Mouse (Mus musculus) heart, embryonic 16.5 days (tissue): ENCODE results near the gene Mpi. TPM values are rescaled to one million over a fixed set of nuclear protein-coding genes. Genes with fewer than 3 reads are reported as not detected.

Experiments used
- ATAC-seq: fragments of 200-750 bp; cut with Nextera tagmentation; replicated peaks from 2 replicates; pipeline ENCODE4 v1.8.0; 2017; ENCODE audit warnings: moderate number of reproducible peaks; ENCODE audit not compliant: insufficient read depth, low FRiP score; ENCODE audit errors: extremely low read depth
- H3K27ac ChIP-seq: fragments of 300-500 bp; sonication (generic); 2 replicates; pipeline ENCODE4 v1.5.1; 2014; ENCODE audit warnings: mild to moderate bottlenecking, low read length, control low read depth, moderate library complexity
- H3K27me3 ChIP-seq: fragments of 300-500 bp; sonication (generic); 2 replicates; pipeline ENCODE4 v1.6.1; 2014; ENCODE audit warnings: low read length, mixed read lengths; ENCODE audit not compliant: control insufficient read depth, insufficient read depth
- H3K36me3 ChIP-seq: fragments of 300-500 bp; sonication (generic); 2 replicates; pipeline ENCODE4 v1.6.1; 2014; ENCODE audit not compliant: control insufficient read depth, insufficient read depth
- H3K4me1 ChIP-seq: fragments of 300-500 bp; sonication (generic); 2 replicates; pipeline ENCODE4 v1.6.1; 2014; ENCODE audit warnings: low read length, mixed read lengths; ENCODE audit not compliant: control insufficient read depth, insufficient read depth
- H3K4me2 ChIP-seq: fragments of 300-500 bp; sonication (generic); 2 replicates; pipeline ENCODE4 v1.6.1; 2014; ENCODE audit warnings: low read depth, mild to moderate bottlenecking, control low read depth, low read length
- H3K4me3 ChIP-seq: fragments of 300-500 bp; sonication (generic); 2 replicates; pipeline ENCODE4 v1.5.1; 2014; ENCODE audit warnings: mild to moderate bottlenecking, control low read depth, low read length
- H3K9ac ChIP-seq: fragments of 300-500 bp; sonication (generic); 2 replicates; pipeline ENCODE4 v1.6.1; 2014; ENCODE audit warnings: low read length, control low read depth
- H3K9me3 ChIP-seq: fragments of 300-500 bp; sonication (generic); replicated peaks from 2 replicates; pipeline ENCODE4 v1.6.1; 2016; ENCODE audit warnings: low read length; ENCODE audit not compliant: control insufficient read depth
- whole genome bisulfite sequencing: fragments of 180-500 bp; shearing (Covaris S2); extraction: QIAGEN DNeasy Blood & Tissue Kit; methylation state at CpG from one replicate; pipeline ENCODE4 v1.1.7; 2014; 5-methylcytosine and 5-hydroxymethylcytosine counted together
- polyA plus RNA-seq: library from polyadenylated mRNA; unstranded; fragments of >200 nt; fragmentation: Nextera tagmentation; extraction: Ambion mirVana; gene quantifications from 2 replicates; pipeline ENCODE4 v1.2.1, GENCODE M21; 2015

The Mpi gene
- polyA plus RNA-seq, 1 experiment from 2014 or later, result 89.8 TPM

DNA sequence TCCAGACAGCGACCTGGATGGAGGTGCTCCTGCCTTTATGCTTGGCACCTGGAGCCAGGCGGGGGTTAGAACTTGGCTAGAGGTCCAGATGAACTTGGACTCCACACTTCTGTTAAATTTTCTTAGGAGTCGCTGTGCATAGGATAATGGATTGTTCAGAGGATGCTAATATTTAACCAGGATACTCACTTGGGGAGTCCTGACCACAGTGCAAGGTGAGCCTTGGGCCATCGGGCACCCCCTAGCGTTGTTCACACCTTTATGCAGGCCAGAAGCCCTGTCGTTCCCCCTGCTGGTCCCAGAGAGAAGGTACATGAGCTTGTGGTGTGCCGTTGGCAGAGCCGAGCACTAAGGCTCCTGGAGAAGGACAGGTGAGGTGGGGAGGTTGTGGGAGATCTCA lies 14.3 kb upstream of the Mpi start:
- no peak for ATAC-seq
- Histone ChIP-seq H3K4me2 (no peak overlapping the region), H3K9ac (no peak overlapping the region), H3K4me1 (peaks cover 25% of the 10 kb centered on the region), H3K27ac (no peak overlapping the region), H3K9me3 (no peaks in the 10 kb centered on the region), H3K27me3 (no peaks in the 10 kb centered on the region), H3K4me3 (no peak overlapping the region), H3K36me3 (peaks cover 3% of the 10 kb centered on the region; the same call in 1 of the 2 replicates)
- 59% methylated on average over 8 of the region's 8 CpGs for WGBS

DNA sequence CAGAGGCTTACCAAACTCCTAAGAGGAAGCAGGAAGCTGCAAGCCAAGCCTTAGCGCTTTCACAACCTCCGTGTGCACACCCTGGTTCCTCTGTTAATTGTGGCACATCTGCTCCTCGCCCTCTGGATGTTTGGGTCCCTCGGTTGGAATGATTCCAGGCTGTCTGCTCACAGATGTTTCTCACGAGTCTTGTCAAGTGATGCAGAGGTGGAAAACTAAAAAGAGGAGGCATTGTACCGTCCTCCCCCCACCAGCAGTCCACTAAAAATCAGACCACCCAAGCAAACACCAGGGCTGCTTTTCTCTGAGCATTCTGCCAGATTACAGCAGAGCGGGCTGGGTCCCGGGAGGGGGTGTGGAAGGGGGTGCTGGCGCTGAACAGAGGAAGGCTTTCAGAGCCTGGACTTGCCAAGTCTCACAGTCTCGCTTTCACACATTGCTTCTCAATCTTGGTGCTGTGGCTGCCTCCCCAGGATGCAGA lies 13.2 kb upstream of the Mpi start:
- no peaks in the 10 kb centered on the region for H3K27me3 ChIP-seq
- 0 out of 2 replicates have a peak overlapping the region, but pooled peaks have one; percentile 6 for H3K4me2 ChIP-seq
- H3K4me1 ChIP-seq, result peaks cover 31% of the 10 kb centered on the region
- ATAC-seq, result no peak
- H3K9me3 ChIP-seq, result no peaks in the 10 kb centered on the region
- 0 out of 2 replicates have a peak overlapping the region, but pooled peaks have one; percentile 2 for H3K27ac ChIP-seq
- 33% methylated on average over 10 of the region's 10 CpGs for WGBS
- peaks cover 3% of the 10 kb centered on the region; the same call in 1 of the 2 replicates for H3K36me3 ChIP-seq
- no peak overlapping the region for H3K4me3 ChIP-seq
- no peak overlapping the region for H3K9ac ChIP-seq

DNA sequence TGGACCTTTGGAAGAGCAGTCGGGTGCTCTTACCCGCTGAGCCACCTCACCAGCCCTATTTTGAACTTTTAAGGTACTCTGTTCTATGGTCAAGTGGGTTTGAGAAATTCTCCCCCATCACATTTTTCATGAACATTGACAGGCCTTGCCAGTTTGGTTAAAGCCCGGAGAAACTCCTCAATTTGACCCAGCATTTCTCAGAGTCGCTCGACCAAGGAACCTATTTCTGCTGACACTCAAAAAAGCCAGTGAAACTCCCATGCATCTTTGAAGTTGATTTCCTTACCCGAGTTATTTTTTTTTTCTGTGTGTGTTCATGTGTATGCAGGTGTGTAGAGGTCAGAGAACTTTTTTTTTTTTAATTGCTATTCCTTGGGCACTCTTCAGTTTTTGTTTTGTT lies 12.0 kb upstream of the Mpi start:
- H3K9ac ChIP-seq, result no peak overlapping the region
- peaks cover 35% of the 10 kb centered on the region for H3K4me1 ChIP-seq
- 92% methylated on average over 6 of the region's 6 CpGs for WGBS
- no peaks in the 10 kb centered on the region for H3K9me3 ChIP-seq
- no peak overlapping the region for H3K4me3 ChIP-seq
- H3K4me2 ChIP-seq, result no peak overlapping the region
- no peak overlapping the region for H3K27ac ChIP-seq
- peaks cover 3% of the 10 kb centered on the region; the same call in 1 of the 2 replicates for H3K36me3 ChIP-seq
- H3K27me3 ChIP-seq, result no peaks in the 10 kb centered on the region
- ATAC-seq, result no peak

DNA sequence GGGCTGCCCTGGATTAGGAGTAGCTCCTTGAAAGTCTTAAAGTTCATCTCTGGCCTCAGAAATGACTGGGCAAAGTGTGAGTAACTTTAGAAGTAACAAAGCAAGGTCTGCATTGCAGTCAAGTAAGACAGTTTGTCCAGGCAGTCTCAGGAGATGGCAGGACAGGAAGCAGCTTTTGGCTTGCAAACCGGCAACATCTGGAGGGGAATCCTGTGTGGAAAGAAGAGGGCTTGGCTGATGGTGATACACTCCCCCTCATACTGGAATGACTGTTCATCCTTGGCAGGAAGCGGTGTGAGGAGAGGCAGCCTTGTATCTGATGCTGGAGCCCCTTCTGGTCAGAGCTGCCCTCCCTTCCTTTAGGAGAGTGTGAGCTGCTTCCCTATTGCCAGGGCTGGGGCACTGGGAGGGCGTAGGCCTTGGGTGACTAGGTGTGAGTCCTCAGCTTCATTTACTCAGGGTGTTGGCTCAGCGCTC lies 10.4 kb upstream of the Mpi start:
- WGBS, result 49% methylated on average over 4 of the region's 4 CpGs
- H3K27ac ChIP-seq, result peak overlapping the region; percentile 66

DNA sequence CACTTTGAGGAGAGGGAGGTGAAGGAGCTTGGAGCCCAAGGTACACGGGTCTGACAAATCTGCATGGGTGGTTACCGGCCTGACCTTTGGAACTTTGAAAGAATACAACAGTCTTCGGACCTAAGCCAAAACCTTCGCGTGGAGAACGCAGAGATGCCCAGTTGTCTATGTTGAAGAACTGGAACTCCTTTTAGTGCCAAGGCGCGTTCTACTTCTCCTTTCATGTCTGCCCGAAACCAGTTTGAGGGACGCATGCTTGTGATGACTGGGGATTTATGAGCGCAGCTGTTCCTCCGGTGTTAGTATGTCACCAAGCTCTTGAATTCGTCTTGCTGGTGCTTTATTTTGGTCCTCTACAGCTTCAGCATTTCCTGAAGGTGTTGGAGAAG lies 9.1 kb upstream of the Mpi start:
- no peak for ATAC-seq
- H3K4me2 ChIP-seq, result peak overlapping the region; percentile 84
- H3K4me1 ChIP-seq, result peaks cover 35% of the 10 kb centered on the region
- 0 out of 2 replicates have a peak overlapping the region, but pooled peaks have one; percentile 10 for H3K27ac ChIP-seq
- H3K9me3 ChIP-seq, result no peaks in the 10 kb centered on the region
- H3K9ac ChIP-seq, result peak overlapping the region; percentile 76
- H3K4me3 ChIP-seq, result peak overlapping the region; percentile 76
- H3K27me3 ChIP-seq, result no peaks in the 10 kb centered on the region
- no peaks in the 10 kb centered on the region for H3K36me3 ChIP-seq
- 70% methylated on average over 13 of the region's 13 CpGs for WGBS

More for the DNA sequence above, 10.4 kb upstream of the Mpi start:
- Histone ChIP-seq H3K27me3 (no peaks in the 10 kb centered on the region), H3K9me3 (no peaks in the 10 kb centered on the region), H3K4me2 (peak overlapping the region; percentile 18; the same call in 1 of the 2 replicates), H3K4me1 (peaks cover 35% of the 10 kb centered on the region), H3K4me3 (no peak overlapping the region), H3K36me3 (no peaks in the 10 kb centered on the region; the same call in 1 of the 2 replicates), H3K9ac (peak overlapping the region; percentile 30; the same call in 1 of the 2 replicates)
- peak; percentile 12; the same call in 1 of the 2 replicates for ATAC-seq

DNA sequence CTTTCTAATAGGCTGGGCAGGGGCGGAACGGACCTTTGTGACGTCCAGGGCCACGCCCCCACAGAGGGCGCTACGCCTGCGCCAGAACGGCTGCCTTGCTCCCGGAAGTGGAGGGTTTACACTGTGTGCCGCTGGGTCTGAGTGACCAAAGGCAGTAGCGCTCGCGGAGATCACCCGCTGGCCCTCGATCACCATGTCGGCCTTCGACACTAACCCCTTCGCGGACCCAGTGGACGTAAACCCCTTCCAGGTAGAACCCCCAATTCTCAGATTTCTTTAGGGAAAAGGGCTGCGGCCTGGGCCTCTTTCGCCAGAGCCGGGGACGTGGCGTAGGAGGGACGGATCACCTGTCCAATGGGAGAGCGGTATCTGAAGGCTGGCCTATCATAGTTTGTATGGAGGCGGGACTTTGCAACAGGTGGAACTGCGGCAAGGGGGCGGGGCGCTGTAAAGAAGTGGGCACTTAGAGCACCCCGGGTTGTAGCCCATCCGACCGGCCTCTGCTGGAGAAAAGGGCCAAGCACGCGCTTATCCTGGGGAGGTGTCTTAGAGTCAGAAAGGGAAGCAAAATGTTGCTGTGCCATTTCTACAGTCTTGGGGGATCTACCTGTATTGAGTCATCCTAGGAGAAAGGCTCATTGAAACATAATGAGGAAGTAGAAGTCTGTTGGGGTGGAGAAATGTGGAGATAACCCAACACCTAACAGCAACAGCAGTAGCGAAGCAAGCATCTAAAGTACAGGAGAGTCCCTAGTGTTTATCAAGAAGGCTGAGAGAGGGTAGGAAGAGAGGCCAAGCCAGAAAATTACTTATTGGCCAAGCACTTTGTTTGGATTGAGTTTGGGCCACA lies 8.5 kb upstream of the Mpi start, which contains the start of gene Scamp2:
TSS of gene Scamp2 (plus strand) at position 83 of the 850 bp plus-strand sequence.
- Histone ChIP-seq H3K4me3 (peak within 1 kb of the TSS; percentile 76), H3K9ac (peak within 1 kb of the TSS; percentile 76), H3K9me3 (no peaks in the 10 kb centered on the region), H3K4me2 (peak within 1 kb of the TSS; percentile 84), H3K27ac (peak within 1 kb of the TSS; percentile 74), H3K27me3 (no peaks in the 10 kb centered on the region), H3K4me1 (peaks cover 34% of the 10 kb centered on the region), H3K36me3 (no peaks in the 10 kb centered on the region)
- peak; percentile 98 for ATAC-seq
- under 1% methylated on average over 37 of the region's 37 CpGs for WGBS

DNA sequence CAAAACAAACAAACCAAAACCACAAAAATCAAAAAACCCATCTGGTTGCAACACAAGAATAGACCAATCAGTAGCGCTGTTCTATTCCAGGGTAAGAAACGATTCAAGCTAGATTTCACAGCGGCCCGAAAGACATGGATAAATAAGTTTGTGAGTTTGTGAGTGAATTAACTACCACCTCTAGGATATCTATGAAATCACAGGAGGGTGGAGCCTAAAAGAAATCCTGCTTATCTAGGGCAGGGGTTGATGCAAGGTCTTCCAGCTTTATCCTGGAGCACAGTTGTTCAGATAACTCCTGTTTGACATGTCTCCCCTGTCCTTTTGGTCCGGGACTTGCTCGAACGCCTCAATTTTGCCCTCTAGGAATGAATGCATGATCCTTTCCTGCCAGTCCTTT lies 7.7 kb upstream of the Mpi start:
- Histone ChIP-seq H3K4me2 (peak overlapping the region; percentile 84), H3K27me3 (no peaks in the 10 kb centered on the region), H3K9me3 (no peaks in the 10 kb centered on the region), H3K4me1 (peaks cover 28% of the 10 kb centered on the region), H3K36me3 (no peaks in the 10 kb centered on the region), H3K27ac (no peak overlapping the region), H3K4me3 (peak overlapping the region; percentile 76), H3K9ac (peak overlapping the region; percentile 76)
- WGBS, result 27% methylated on average over 7 of the region's 7 CpGs
- no peak for ATAC-seq

DNA sequence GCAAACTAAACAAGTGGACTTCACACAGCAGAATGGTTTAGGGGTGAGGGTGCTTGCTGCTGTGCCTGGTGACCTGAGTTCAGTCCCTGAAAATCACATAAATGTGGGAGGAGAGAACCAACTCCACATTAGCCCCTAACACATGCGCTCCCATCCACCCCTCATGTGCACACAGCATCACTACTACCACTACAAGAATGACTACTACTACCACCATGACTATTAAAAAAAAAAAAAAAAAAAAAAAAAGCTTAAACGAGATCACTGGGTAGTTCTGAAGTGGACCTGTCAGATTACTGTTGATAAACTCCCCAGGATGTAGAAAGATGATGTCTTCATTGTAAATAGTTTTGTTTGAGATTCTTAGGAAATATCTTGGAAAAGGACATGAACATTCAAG lies 7.0 kb upstream of the Mpi start:
- no peak overlapping the region for H3K4me2 ChIP-seq
- no peak overlapping the region for H3K27ac ChIP-seq
- WGBS, result 61% methylated on average over 2 of the region's 2 CpGs
- H3K9me3 ChIP-seq, result no peaks in the 10 kb centered on the region
- no peak overlapping the region for H3K9ac ChIP-seq
- H3K4me3 ChIP-seq, result no peak overlapping the region
- H3K4me1 ChIP-seq, result peaks cover 28% of the 10 kb centered on the region
- ATAC-seq, result no peak
- no peaks in the 10 kb centered on the region for H3K36me3 ChIP-seq
- H3K27me3 ChIP-seq, result no peaks in the 10 kb centered on the region

DNA sequence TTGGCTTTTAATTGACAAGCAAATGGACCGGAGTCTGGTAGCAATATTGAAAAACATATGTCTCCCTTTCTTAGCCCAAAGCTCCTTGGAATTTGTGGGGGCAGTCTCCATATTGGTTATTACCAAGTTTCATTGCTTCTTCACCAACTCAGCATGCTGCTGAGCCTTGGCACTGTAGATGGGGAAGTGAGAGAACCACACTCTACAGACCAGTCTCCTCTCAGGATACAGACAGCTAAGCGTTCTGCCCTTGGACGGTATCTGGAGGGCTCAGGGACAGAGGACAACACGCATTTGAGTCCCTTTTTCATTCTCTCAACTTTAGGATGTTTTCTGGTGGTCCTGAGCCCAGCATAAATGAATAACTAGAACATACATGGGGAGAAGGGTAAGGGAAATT lies 6.1 kb upstream of the Mpi start:
- no peaks in the 10 kb centered on the region for H3K27me3 ChIP-seq
- no peak overlapping the region for H3K4me2 ChIP-seq
- H3K9ac ChIP-seq, result no peak overlapping the region
- no peak overlapping the region for H3K4me3 ChIP-seq
- H3K36me3 ChIP-seq, result no peaks in the 10 kb centered on the region
- H3K9me3 ChIP-seq, result no peaks in the 10 kb centered on the region
- no peak for ATAC-seq
- peaks cover 25% of the 10 kb centered on the region for H3K4me1 ChIP-seq
- WGBS, result 83% methylated on average over 4 of the region's 4 CpGs
- no peak overlapping the region for H3K27ac ChIP-seq
